Mouse (Mus musculus): Measurements from ENCODE around the gene Med13l.

The Med13l gene

GRCm38 (mm10) chr5:118556387-118556937, 4.0 kb upstream of the Med13l start:
- no peak for DNase-seq (ENCODE audit: low spot score in 2 of 2)

DNA sequence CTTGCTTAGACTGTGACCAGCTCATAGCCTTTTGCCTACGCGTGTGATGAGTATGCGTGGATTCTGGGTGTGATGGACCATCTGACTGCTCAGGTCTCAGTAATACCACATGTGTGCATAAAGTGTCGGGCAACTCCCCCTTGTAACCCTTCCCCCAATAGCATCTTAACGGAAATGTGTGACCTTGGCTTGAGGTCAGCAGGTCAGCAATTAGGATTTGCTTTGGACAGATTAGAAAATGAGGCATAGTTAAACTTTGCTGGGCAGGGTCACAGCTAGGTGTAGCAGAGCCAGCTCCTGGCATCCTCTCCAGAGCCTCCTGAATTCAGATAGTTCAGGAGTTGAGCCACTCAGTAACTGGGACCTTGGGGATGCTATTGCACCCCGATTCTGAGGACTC, 1.6 kb upstream of the Med13l start:
- DNase-seq (ENCODE audit: low spot score in 2 of 2): no peak

GRCm38 (mm10) chr5:118559584-118560384, 695 bp upstream of the Med13l start:
- DNase-seq (ENCODE audit: low spot score in 2 of 2): peak; percentile 68 to 80

DNA sequence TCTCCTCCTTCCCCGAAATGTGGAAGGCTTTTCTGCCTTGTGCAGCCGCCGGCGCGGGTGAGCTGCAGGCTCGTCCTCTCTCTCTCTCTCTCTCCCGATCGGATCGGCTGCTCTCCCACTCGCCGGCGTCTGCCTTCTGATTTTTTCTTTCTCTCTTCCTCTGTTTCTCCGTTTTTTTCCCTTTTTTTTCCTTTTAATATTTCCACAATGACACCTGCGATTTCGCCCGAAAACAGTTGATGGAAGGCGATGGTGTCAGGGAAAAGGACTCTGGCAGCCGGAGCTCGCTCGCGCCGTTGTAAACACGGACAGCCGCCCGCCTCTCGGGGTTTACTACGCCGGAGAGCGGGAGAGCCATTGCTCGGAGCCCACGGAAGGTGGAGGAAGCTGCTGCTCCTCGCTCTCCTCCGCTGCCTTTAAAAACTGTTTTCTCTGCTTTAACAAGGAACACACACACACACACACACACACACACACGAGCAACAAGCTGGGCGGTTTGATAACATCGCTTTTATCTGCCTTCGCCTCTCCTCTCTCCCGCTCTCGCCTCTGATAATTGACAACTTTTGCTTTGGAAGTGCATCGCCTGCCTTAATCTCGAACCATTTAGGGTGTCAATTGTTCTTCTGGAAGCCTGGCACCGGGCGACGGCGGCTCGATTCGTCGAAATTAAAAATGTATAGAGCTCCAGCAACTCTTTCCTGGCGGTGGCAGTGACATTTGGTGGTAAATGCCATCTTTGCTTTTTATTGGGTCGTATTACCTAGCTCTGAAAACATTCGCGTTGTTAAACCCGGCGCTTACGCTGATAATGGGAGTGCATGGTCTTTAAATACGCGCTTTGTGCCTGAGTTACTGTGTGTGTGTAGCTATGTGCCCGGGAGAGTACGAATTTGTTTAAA, 858 bp downstream of the Med13l start:
- peak; percentile 25 to 50 for DNase-seq (ENCODE audit: low spot score in 2 of 2)

GRCm38 (mm10) chr5:118562206-118562605, 1.7 kb downstream of the Med13l start:
- DNase-seq (ENCODE audit: low spot score in 2 of 2): no peak

- no peak for DNase-seq (ENCODE audit: low spot score in 2 of 2)
Observed at GRCm38 (mm10) chr5:118563590-118563989, 3.1 kb downstream of the Med13l start.

DNA sequence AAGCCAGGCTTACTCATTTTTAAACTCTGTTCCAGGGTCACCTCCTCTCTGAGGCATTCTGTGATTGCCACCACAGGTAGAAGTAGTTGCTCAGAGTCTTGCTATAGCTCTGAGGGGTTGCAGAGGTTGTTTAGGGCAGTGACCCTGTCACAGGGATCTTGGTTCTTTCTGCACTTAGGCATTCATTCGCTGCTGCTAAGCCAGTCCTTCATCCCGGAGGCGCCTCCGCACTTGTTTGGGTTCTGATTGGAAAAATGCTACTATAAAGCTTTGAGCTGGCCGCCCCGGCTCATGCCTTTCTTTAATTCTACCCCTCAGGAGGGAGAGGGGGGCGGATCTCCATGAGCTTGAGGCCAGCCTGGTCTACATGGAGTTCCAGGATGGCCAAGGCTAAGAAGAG, 6.9 kb downstream of the Med13l start:
- no peak for DNase-seq (ENCODE audit: low spot score in 2 of 2)

GRCm38 (mm10) chr5:118569017-118569416, 8.5 kb downstream of the Med13l start:
- no peak for DNase-seq (ENCODE audit: low spot score in 2 of 2)

GRCm38 (mm10) chr5:118569606-118570580, 9.4 kb downstream of the Med13l start:
- DNase-seq (ENCODE audit: low spot score in 2 of 2): no peak

DNA sequence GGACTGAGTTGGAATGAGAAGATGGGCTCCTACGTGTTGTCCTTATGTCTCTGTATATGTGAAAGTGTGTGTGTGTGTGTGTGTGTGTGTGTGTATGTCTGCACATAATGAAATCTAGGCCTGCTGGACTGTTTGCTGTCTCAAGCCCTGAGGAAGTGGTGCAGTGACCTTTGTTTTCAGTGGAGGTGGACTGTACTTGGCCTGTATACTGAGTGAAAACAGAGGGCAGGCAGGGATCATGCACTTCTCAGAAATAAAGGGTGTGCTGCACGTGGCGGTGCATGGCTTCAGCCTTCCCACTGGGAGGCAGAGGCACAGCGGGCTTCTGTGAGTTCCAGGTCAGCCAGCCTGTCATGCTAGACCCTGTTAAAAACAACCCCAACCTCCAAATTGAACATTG, 11.0 kb downstream of the Med13l start:
- DNase-seq (ENCODE audit: low spot score in 2 of 2): no peak

GRCm38 (mm10) chr5:118574236-118574635, 13.8 kb downstream of the Med13l start:
- DNase-seq (ENCODE audit: low spot score in 2 of 2): no peak

DNA sequence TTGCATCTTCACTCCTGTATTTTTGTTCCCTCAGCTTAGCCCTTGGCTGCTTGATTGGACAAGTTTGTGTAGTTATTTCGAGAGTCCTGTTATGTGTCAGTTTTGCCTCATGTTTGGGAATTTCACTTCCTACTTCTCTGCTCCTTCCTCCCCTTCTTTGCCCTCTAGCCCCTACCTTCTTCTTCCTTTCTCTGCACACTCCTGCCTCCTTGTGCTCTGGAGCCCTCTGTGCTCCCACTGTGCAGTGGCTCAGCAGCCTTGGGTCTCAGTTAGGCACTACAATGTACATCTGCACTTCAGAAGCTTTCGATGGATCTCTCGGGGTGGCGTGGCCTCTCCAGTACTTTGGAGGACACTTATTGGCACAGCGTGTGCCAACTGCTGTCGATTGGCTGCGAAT, 14.5 kb downstream of the Med13l start:
- no peak for DNase-seq (ENCODE audit: low spot score in 2 of 2)

GRCm38 (mm10) chr5:118575909-118576308, 15.4 kb downstream of the Med13l start:
- DNase-seq (ENCODE audit: low spot score in 2 of 2): no peak

DNA sequence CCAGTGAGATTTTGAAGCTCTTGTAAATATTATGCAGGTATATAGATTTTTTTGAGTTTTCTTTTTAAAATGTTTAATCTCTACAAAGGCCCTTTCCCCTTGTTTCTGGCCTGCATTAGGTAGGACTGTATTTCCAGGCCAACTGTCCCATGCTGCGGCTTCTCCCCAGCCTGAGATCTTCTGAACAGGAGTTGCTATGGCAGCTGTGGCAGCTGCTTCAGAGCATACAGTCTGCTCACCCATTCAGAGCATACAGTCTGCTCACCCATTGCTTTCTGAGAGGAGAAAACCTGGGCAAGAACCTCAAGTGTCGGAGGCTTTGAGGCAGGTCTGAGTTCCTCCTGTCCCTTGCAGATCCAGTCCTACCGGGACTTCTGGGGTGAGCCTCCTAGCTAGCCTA, 16.3 kb downstream of the Med13l start:
- DNase-seq (ENCODE audit: low spot score in 2 of 2): no peak

DNA sequence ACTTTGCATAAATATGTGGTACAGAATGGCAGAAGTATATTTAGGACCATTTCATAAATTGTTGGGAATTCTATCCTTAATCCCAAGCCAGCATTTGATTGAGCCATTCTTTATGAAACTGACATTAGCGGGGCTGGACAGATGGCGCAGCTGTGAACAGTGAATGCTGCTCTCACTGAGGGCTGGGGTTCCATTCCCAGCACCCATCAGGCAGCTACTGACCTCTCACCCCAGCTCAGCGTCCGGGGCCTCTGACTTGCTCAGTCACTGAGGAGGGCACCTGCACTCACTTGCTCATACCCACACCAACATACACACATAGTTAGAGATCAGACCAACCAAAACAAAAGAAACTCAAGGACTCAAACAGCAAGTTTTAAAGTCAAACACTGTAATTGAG, 24.9 kb downstream of the Med13l start:
- no peak for DNase-seq (ENCODE audit: low spot score in 2 of 2)

GRCm38 (mm10) chr5:118586560-118586959, 26.1 kb downstream of the Med13l start:
- DNase-seq (ENCODE audit: low spot score in 2 of 2): no peak

DNA sequence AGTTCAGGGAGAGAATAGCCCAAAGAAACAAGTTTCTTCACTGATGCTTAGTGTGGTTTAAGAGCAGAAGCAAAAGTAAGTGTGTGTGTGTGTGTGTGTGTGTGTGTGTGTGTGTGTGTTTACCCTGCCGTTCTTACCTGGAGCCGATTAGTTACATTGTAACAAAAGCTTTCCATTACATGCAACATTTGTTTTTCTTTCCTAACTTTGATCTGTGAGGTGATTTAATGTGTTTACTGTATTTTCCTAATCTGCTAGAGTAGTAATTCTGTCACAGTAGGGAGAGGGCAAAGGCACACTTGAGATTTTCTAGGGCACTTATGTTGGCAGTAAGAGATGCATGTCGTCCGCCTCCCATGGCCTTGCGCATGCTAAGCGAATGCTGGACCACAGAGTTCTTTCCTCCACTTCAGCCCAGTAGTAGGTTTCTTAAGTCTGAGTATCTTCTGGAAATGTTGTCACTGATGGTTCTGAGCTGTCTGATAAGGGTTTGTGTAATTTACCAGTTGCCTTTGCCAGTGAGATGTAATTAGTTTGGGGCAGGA, 28.0 kb downstream of the Med13l start:
- DNase-seq (ENCODE audit: low spot score in 2 of 2): no peak

DNA sequence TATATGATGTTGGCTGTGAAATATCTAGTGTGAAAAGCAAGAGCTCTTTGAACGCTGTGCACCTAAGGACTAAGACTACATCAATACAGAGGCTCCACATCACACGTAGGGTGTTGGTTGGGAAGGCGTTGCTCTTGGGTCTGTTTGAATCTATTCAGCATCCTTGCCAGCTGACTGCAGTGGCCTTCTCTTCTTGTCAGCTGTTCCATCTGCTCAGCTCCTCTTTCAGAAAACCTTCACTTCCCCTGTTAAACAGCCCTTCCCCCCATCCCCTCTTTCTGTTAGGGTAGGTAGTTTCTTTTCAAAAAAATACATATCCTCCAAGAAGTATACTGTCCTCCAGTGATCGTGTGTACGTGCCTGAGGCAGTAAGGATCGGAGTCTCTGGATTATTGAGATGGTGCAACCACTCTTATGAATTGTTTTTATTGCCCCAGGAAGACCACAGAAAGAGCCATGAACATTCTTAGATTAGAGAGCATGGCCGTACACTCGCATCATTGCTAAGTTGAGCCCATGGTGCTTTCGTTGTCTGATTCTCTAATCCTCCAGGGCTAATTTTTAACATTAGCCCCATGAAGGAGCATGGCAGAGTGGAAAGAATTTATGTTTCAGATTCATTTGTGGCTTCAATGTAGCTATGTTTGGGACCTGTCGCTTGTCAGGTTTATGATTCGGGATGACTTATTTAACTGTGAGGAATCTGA, 28.9 kb downstream of the Med13l start:
- no peak for DNase-seq (ENCODE audit: low spot score in 2 of 2)

- no peak for DNase-seq (ENCODE audit: low spot score in 2 of 2)
Observed at GRCm38 (mm10) chr5:118590868-118591267, 30.4 kb downstream of the Med13l start.

DNA sequence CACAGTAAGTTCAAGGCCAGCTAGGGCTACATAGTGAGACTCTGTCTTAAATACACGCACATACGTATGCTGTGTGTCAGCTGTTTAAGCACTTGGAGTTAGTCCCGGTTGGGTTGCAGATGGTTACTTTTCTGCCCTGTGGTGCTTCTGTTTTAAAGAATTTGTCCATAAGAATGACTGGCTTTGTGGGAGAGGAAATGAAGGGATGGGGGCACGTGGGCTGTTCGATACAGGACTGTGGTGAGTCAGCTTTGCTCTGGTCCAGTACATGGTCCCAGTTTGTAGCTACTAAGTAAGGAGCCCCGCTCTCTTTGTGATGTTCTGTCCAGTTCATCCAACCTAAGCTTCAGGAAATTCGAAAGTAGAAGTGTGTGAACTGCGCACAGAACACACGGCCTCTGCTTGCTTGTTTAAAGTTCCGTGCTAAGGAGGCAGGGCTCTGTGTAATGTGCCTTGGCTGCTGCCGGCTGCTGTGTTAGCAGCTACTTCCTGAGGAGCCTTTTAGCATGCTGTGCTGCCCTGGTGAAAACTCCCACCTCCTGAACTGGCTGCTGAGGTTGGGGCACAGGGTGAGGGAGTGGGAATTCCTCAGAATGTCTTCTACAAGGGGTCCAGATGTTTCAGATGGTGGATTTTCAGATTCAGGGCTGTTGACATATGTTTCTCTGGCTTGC, 31.5 kb downstream of the Med13l start:
- DNase-seq (ENCODE audit: low spot score in 2 of 2): no peak

All from urinary bladder, adult 18-20 months (tissue).